Mouse (Mus musculus) MEL (cell line): ENCODE measurements at regions not wholly inside any gene's neighbourhood (a gene's known extent, or its start where the extent isn't known, plus 50 kb on each side); places are given as distances from the start of the nearest gene placed in this dataset.

Experiments used
- DNase-seq: peaks from one replicate; pipeline ENCODE4 v3.0.0; 2011; ENCODE audit warnings: low read depth, low spot score
- H3K27ac ChIP-seq: 2 replicates; pipeline ENCODE4 v1.5.1; 2012; ENCODE audit warnings: low read depth, mild to moderate bottlenecking, control low read depth, low read length, moderate library complexity; ENCODE audit not compliant: control insufficient read depth
- H3K27me3 ChIP-seq, 2 experiments: fragments of 150-350 bp in 1 of 2; sonication (generic) in 1 of 2; 2 replicates each; pipeline ENCODE4 v1.6.1; 2012; ENCODE audit warnings: low read length in 2 of 2, mild to moderate bottlenecking in 2 of 2, improper control_type of control experiment in 1 of 2, moderate library complexity in 1 of 2; ENCODE audit not compliant: insufficient read depth in 2 of 2, control insufficient read depth in 1 of 2
- H3K36me3 ChIP-seq, 2 experiments: 2 replicates each; pipeline ENCODE4 v1.6.1; 2012 to 2014; ENCODE audit warnings: low read length in 2 of 2, improper control_type of control experiment in 1 of 2, inconsistent platforms in 1 of 2, mild to moderate bottlenecking in 1 of 2; ENCODE audit not compliant: insufficient read depth in 2 of 2, control insufficient read depth in 1 of 2
- H3K4me1 ChIP-seq, 2 experiments: fragments of 150-350 bp in 1 of 2; sonication (generic) in 1 of 2; 2 replicates each; pipeline ENCODE4 v1.6.1; 2012; ENCODE audit warnings: low read length in 2 of 2, improper control_type of control experiment in 1 of 2, mild to moderate bottlenecking in 1 of 2; ENCODE audit not compliant: insufficient read depth in 2 of 2, control insufficient read depth in 1 of 2
- H3K4me3 ChIP-seq, 2 experiments: fragments of 150-350 bp in 1 of 2; sonication (generic) in 1 of 2; 2 replicates each; pipeline ENCODE4 v1.5.1; 2012; ENCODE audit warnings: low read depth in 2 of 2, low read length in 2 of 2, mild to moderate bottlenecking in 2 of 2, moderate library complexity in 2 of 2, control low read depth in 1 of 2, improper control_type of control experiment in 1 of 2; ENCODE audit not compliant: control insufficient read depth in 1 of 2, insufficient read depth in 1 of 2
- H3K79me2 ChIP-seq: 2 replicates; pipeline ENCODE4 v1.6.1; 2012; ENCODE audit warnings: mild to moderate bottlenecking, low read length, moderate library complexity; ENCODE audit not compliant: control insufficient read depth, poor library complexity, insufficient read depth
- H3K9ac ChIP-seq: 2 replicates; pipeline ENCODE4 v1.6.1; 2012; ENCODE audit warnings: low read depth, mild to moderate bottlenecking, control low read depth, low read length, moderate library complexity; ENCODE audit not compliant: control insufficient read depth, poor library complexity, severe bottlenecking
- H3K9me3 ChIP-seq: fragments of 150-350 bp; sonication (generic); replicated peaks from 2 replicates; pipeline ENCODE4 v1.6.1; 2012; ENCODE audit warnings: mild to moderate bottlenecking, low read length, improper control_type of control experiment, moderate library complexity; ENCODE audit not compliant: insufficient read depth
- HCFC1 ChIP-seq: IDR thresholded peaks from 2 replicates; pipeline ENCODE4 v1.6.1; 2012; ENCODE audit warnings: low read depth, mild to moderate bottlenecking, inconsistent platforms, low read length, improper control_type of control experiment, moderate library complexity
- MAFK ChIP-seq: IDR thresholded peaks from 2 replicates; pipeline ENCODE4 v1.6.1; 2011; ENCODE audit warnings: low read depth, mild to moderate bottlenecking, low read length, improper control_type of control experiment, borderline replicate concordance

- no peak for DNase-seq
- TF ChIP-seq MAFK (peak; percentile 48; the same call in 1 of the 2 replicates), HCFC1 (no peak)
- H3K79me2 ChIP-seq, result no peaks in the 10 kb centered on the region
- H3K27ac ChIP-seq, result no peak overlapping the region
- no peaks in the 10 kb centered on the region for H3K4me1 ChIP-seq
- no peaks in the 10 kb centered on the region for H3K9me3 ChIP-seq
- no peaks in the 10 kb centered on the region for H3K36me3 ChIP-seq
- H3K9ac ChIP-seq, result no peak overlapping the region
- H3K4me3 ChIP-seq, result no peak overlapping the region
- H3K27me3 ChIP-seq, result no peaks in the 10 kb centered on the region
Measured at GRCm38 (mm10) chr8:29341595-29341994, 1894.1 kb downstream of the Poteg start.
